Mouse (Mus musculus) CH12.LX (cell line): ENCODE data around the gene Rasgrf2. TPM values are rescaled to one million over a fixed set of nuclear protein-coding genes. Genes with fewer than 3 reads are reported as not detected.

Experiments used
- DNase-seq: peaks from one replicate; pipeline ENCODE4 v3.0.0-alpha.2; 2013; ENCODE audit errors: extremely low read depth
- H3K27ac ChIP-seq: 2 replicates; pipeline ENCODE4 v1.5.1; 2012; ENCODE audit warnings: low read depth, mild to moderate bottlenecking, control low read depth, moderate library complexity; ENCODE audit not compliant: insufficient read depth
- H3K27me3 ChIP-seq: replicated peaks from 2 replicates; pipeline ENCODE3; 2012; ENCODE audit warnings: inconsistent platforms
- H3K36me3 ChIP-seq, 2 experiments: replicated peaks in 1 of 2; 2 replicates each; pipeline versions ENCODE3 to v1.6.1; 2012; ENCODE audit warnings: inconsistent platforms in 1 of 2, low read length in 1 of 2, mild to moderate bottlenecking in 1 of 2, mixed read lengths in 1 of 2, moderate library complexity in 1 of 2; ENCODE audit not compliant: control insufficient read depth in 1 of 2, insufficient read depth in 1 of 2
- H3K4me1 ChIP-seq, 2 experiments: 2 replicates each; pipeline ENCODE4 v1.6.1; 2012; ENCODE audit warnings: inconsistent platforms in 1 of 2, moderate library complexity in 1 of 2; ENCODE audit not compliant: insufficient read depth in 2 of 2, control insufficient read depth in 1 of 2
- H3K4me2 ChIP-seq: 2 replicates; pipeline ENCODE4 v1.6.1; 2012; ENCODE audit warnings: low read depth, mild to moderate bottlenecking, control low read depth; ENCODE audit not compliant: poor library complexity, insufficient read depth, severe bottlenecking
- H3K4me3 ChIP-seq, 3 experiments: fragments of 150-350 bp in 1 of 3; sonication (generic) in 1 of 3; replicated peaks in 1 of 3; 2 replicates each; pipeline versions ENCODE3 to v1.5.1; 2011 to 2012; ENCODE audit warnings: low read depth in 2 of 3, low read length in 2 of 3, mild to moderate bottlenecking in 2 of 3, moderate library complexity in 2 of 3, control low read depth in 1 of 3, improper control_type of control experiment in 1 of 3, inconsistent platforms in 1 of 3, mixed read lengths in 1 of 3; ENCODE audit not compliant: poor library complexity in 1 of 3
- H3K79me2 ChIP-seq: replicated peaks from 2 replicates; pipeline ENCODE4 v1.6.1; 2012; ENCODE audit warnings: mild to moderate bottlenecking, moderate library complexity; ENCODE audit not compliant: control insufficient read depth, poor library complexity, insufficient read depth, severe bottlenecking; ENCODE audit errors: extremely low read depth
- H3K9ac ChIP-seq: 2 replicates; pipeline ENCODE4 v1.6.1; 2012; ENCODE audit warnings: low read depth, mild to moderate bottlenecking, control low read depth, moderate library complexity; ENCODE audit not compliant: insufficient read depth
- H3K9me3 ChIP-seq: replicated peaks from 2 replicates; pipeline ENCODE3; 2012; ENCODE audit warnings: low read length, inconsistent platforms, mixed read lengths
- BHLHE40 ChIP-seq: IDR thresholded peaks from 2 replicates; pipeline ENCODE4 v1.6.1; 2011; ENCODE audit warnings: mild to moderate bottlenecking, low read depth, low read length, improper control_type of control experiment
- CHD1 ChIP-seq: IDR thresholded peaks from 2 replicates; pipeline ENCODE4 v1.6.1; 2012; ENCODE audit warnings: low read depth, low read length, improper control_type of control experiment, inconsistent platforms
- CHD2 ChIP-seq: IDR thresholded peaks from 2 replicates; pipeline ENCODE4 v1.6.1; 2011; ENCODE audit warnings: low read length, improper control_type of control experiment
- CTCF ChIP-seq, 2 experiments: IDR thresholded peaks in 1 of 2; conservative IDR thresholded peaks in 1 of 2; 2 replicates each; pipeline ENCODE4 v1.5.1; 2011 to 2012; ENCODE audit warnings: low read depth in 2 of 2, low read length in 2 of 2, improper control_type of control experiment in 1 of 2, inconsistent platforms in 1 of 2, mild to moderate bottlenecking in 1 of 2, moderate library complexity in 1 of 2
- E2F4 ChIP-seq: IDR thresholded peaks from 2 replicates; pipeline ENCODE4 v1.6.1; 2011; ENCODE audit warnings: low read depth, low read length, improper control_type of control experiment; ENCODE audit not compliant: insufficient replicate concordance
- ELF1 ChIP-seq: IDR thresholded peaks from 2 replicates; pipeline ENCODE4 v1.6.1; 2014; ENCODE audit warnings: low read depth, mild to moderate bottlenecking, inconsistent platforms, low read length, improper control_type of control experiment
- ETS1 ChIP-seq: conservative IDR thresholded peaks from 2 replicates; pipeline ENCODE4 v1.6.1; 2012; ENCODE audit warnings: low read depth, mild to moderate bottlenecking, inconsistent platforms, low read length, improper control_type of control experiment, moderate library complexity
- JUN ChIP-seq: IDR thresholded peaks from 2 replicates; pipeline ENCODE4 v1.6.1; 2011; ENCODE audit warnings: low read depth, mild to moderate bottlenecking, low read length, improper control_type of control experiment, moderate library complexity; ENCODE audit not compliant: insufficient read depth
- JUND ChIP-seq: conservative IDR thresholded peaks from 2 replicates; pipeline ENCODE4 v1.6.1; 2011; ENCODE audit warnings: low read depth, low read length, improper control_type of control experiment
- KAT2A ChIP-seq: IDR thresholded peaks from 2 replicates; pipeline ENCODE4 v1.6.1; 2012; ENCODE audit warnings: low read length, improper control_type of control experiment, inconsistent platforms; ENCODE audit not compliant: insufficient replicate concordance
- MAZ ChIP-seq: IDR thresholded peaks from 2 replicates; pipeline ENCODE4 v1.6.1; 2012; ENCODE audit warnings: low read depth, mild to moderate bottlenecking, inconsistent platforms, low read length, improper control_type of control experiment, moderate library complexity
- MXI1 ChIP-seq: IDR thresholded peaks from 2 replicates; pipeline ENCODE4 v1.6.1; 2011; ENCODE audit warnings: mild to moderate bottlenecking, low read depth, low read length, improper control_type of control experiment
- MYC ChIP-seq: IDR thresholded peaks from 2 replicates; pipeline ENCODE4 v1.6.1; 2011; ENCODE audit warnings: low read depth, mild to moderate bottlenecking, improper control_type of control experiment, low read length
- NELFE ChIP-seq: IDR thresholded peaks from 2 replicates; pipeline ENCODE4 v1.6.1; 2011; ENCODE audit warnings: low read depth, low read length, improper control_type of control experiment
- NRF1 ChIP-seq: IDR thresholded peaks from 2 replicates; pipeline ENCODE4 v1.6.1; 2014; ENCODE audit warnings: low read depth, mild to moderate bottlenecking, inconsistent platforms, low read length, improper control_type of control experiment, moderate library complexity
- POLR2A ChIP-seq: IDR thresholded peaks from 2 replicates; pipeline ENCODE4 v1.6.1; 2011; ENCODE audit warnings: low read depth, mild to moderate bottlenecking, improper control_type of control experiment, low read length
- POLR2AphosphoS2 ChIP-seq: IDR thresholded peaks from 2 replicates; pipeline ENCODE4 v1.6.1; 2011; ENCODE audit warnings: low read depth, low read length, improper control_type of control experiment
- RCOR1 ChIP-seq: conservative IDR thresholded peaks from 2 replicates; pipeline ENCODE4 v1.6.1; 2012; ENCODE audit warnings: low read depth, mild to moderate bottlenecking, inconsistent platforms, low read length, improper control_type of control experiment
- SIN3A ChIP-seq: IDR thresholded peaks from 2 replicates; pipeline ENCODE4 v1.6.1; 2012; ENCODE audit warnings: low read length, improper control_type of control experiment, inconsistent platforms
- SMC3 ChIP-seq: IDR thresholded peaks from 2 replicates; pipeline ENCODE4 v1.6.1; 2011; ENCODE audit warnings: low read depth, low read length, improper control_type of control experiment
- TCF12 ChIP-seq: IDR thresholded peaks from 2 replicates; pipeline ENCODE4 v1.6.1; 2014; ENCODE audit warnings: low read depth, mild to moderate bottlenecking, inconsistent platforms, low read length, improper control_type of control experiment
- UBTF ChIP-seq: IDR thresholded peaks from 2 replicates; pipeline ENCODE4 v1.6.1; 2012; ENCODE audit warnings: low read depth, mild to moderate bottlenecking, inconsistent platforms, low read length, improper control_type of control experiment, moderate library complexity
- USF2 ChIP-seq: conservative IDR thresholded peaks from 2 replicates; pipeline ENCODE4 v1.6.1; 2011; ENCODE audit warnings: low read depth, low read length, improper control_type of control experiment
- ZC3H11A ChIP-seq: IDR thresholded peaks from 2 replicates; pipeline ENCODE4 v1.6.1; 2012; ENCODE audit warnings: low read depth, mild to moderate bottlenecking, inconsistent platforms, low read length, improper control_type of control experiment
- dilution Hi-C: fragments of 300-500 bp; cut with MboI; formaldehyde crosslinking; loops from 2 replicates; pipeline ENCODE4 v1.14.3; 2020; ENCODE audit warnings: low sequenced_read_pairs; ENCODE audit not compliant: extremely low pct_unique_long_range_greater_than_20kb, extremely low pct_ligation_motif_present
- in situ Hi-C: fragments of 300-500 bp; cut with MboI; formaldehyde crosslinking; loops from 3 replicates; pipeline ENCODE4 v1.14.3; 2019; ENCODE audit warnings: low sequenced_read_pairs, low pct_ligation_motif_present, low pct_unique_long_range_greater_than_20kb, mixed read lengths
- polyA plus RNA-seq: library from polyadenylated mRNA; unstranded; fragments of >175 nt; gene quantifications from 2 replicates; pipeline ENCODE4 v1.2.1, GENCODE M21; 2012; ENCODE audit warnings: low read depth; ENCODE audit not compliant: insufficient read length
- total RNA-seq, 2 experiments: library from RNA; depleted of rRNA; stranded (reverse); fragments of 300-350 nt in 1 of 2; fragments of >200 nt in 1 of 2; gene quantifications; 2 replicates each; pipeline ENCODE4 v1.2.3; 2012 to 2014

Rasgrf2 gene
- total and polyA plus RNA-seq, 3 experiments, result 2.6 to 5.0 (median 4.7) TPM

DNA sequence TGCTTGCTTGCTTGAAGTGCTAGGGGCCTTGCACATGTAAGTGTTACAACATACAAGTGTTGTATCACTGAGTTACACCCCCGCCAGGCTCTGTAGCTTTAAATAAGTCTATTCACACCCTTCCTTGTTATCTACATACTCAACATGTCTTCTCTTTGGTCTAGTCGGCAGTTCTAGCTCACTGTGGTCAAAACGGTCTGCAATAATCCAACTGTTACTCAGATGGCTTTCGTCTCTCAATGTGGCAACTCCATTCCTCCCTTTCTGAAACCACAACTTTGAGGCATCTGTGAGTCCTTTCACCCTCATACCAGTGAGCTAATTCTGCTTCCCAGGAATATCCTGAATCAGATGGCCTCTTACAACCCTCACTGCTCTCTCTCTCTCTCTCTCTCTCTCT is 17.4 kb upstream of the Rasgrf2 start:
- Histone ChIP-seq H3K9ac (no peak overlapping the region), H3K27me3 (no peaks in the 10 kb centered on the region), H3K79me2 (no peaks in the 10 kb centered on the region), H3K4me1 (no peaks in the 10 kb centered on the region), H3K4me3 (no peak overlapping the region), H3K4me2 (no peak overlapping the region), H3K36me3 (no peaks in the 10 kb centered on the region), H3K27ac (no peak overlapping the region), H3K9me3 (peaks cover 24% of the 10 kb centered on the region)
- dilution Hi-C loops (no loop called here), in situ Hi-C loops (no loop called here)
- TF ChIP-seq KAT2A (no peak), TCF12 (no peak), NELFE (no peak), MYC (no peak), UBTF (no peak), POLR2A (no peak), ETS1 (no peak), ELF1 (no peak), USF2 (no peak), SIN3A (no peak), JUND (no peak)
- no peak for DNase-seq

DNA sequence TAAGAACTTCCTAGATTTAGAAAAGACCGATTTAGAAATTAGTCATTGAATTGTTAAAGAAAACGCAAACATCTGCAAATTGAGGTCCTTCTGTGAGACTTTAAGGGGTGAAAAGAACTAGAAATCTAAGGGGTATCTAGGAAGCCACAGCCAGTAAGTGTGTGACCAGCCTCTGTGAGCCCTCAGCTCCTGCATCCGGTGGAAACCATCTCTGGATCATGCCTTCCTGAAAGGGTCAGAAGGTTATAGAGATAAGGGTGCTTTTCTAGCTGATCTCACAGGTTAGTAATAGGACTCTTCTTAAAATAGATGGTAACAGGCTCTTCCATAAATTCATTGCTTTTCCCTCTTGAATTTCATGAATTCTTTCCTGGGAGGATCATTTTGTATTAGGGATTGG is 3.3 kb upstream of the Rasgrf2 start:
- Histone ChIP-seq H3K4me2 (no peak overlapping the region), H3K9ac (no peak overlapping the region), H3K4me3 (no peak overlapping the region), H3K9me3 (peaks cover 22% of the 10 kb centered on the region), H3K79me2 (no peaks in the 10 kb centered on the region), H3K27me3 (no peaks in the 10 kb centered on the region), H3K36me3 (peaks cover 0 to 2% of the 10 kb centered on the region in 2 experiments), H3K4me1 (peaks cover 11 to 19% of the 10 kb centered on the region in 2 experiments), H3K27ac (no peak overlapping the region)
- dilution Hi-C loops (no loop called here), in situ Hi-C loops (no loop called here)
- TF ChIP-seq NRF1, result no peak
- TF ChIP-seq BHLHE40, result no peak
- no peak for TF ChIP-seq ZC3H11A
- TF ChIP-seq RCOR1, result no peak
- no peak for TF ChIP-seq MXI1
- no peak for TF ChIP-seq SMC3
- no peak for TF ChIP-seq MYC
- no peak for TF ChIP-seq JUN
- TF ChIP-seq CTCF (conservative IDR thresholded peaks at IDR 0.05 in 1 of 2, IDR thresholded peaks at IDR 0.05 in 1 of 2; ENCODE audit: low read depth in 2 of 2, low read length in 2 of 2), result no peak
- no peak for TF ChIP-seq MAZ
- TF ChIP-seq E2F4, result no peak
- TF ChIP-seq CHD2, result no peak
- no peak for TF ChIP-seq UBTF
- TF ChIP-seq POLR2AphosphoS2, result no peak
- no peak for TF ChIP-seq CHD1
- DNase-seq, result no peak
